Mouse (Mus musculus): Measurements from ENCODE around the gene Sit1.

Sit1 gene

GRCm38 (mm10) chr4:43470301-43470700, 13.2 kb downstream of the Sit1 start:
- DNase-seq (ENCODE audit: low spot score in 2 of 2) = no peak

GRCm38 (mm10) chr4:43466872-43467271, 16.7 kb downstream of the Sit1 start:
- no peak for DNase-seq (ENCODE audit: low spot score in 2 of 2)

- DNase-seq (ENCODE audit: low spot score in 2 of 2) = no peak
These were observed 17.6 kb downstream of the Sit1 start for GRCm38 (mm10) chr4:43465935-43466334.

- DNase-seq (ENCODE audit: low spot score in 2 of 2) = no peak
These were observed 20.4 kb downstream of the Sit1 start for GRCm38 (mm10) chr4:43463102-43463501.

- DNase-seq (ENCODE audit: low spot score in 2 of 2) = no peak
These were observed 26.4 kb downstream of the Sit1 start for GRCm38 (mm10) chr4:43457124-43457523.

GRCm38 (mm10) chr4:43456470-43456869, 27.1 kb downstream of the Sit1 start:
- DNase-seq (ENCODE audit: low spot score in 2 of 2) = no peak

- DNase-seq (ENCODE audit: low spot score in 2 of 2) = no peak
These were observed 29.3 kb downstream of the Sit1 start, which contains the start of gene Cd72 for GRCm38 (mm10) chr4:43454041-43454836. Gene Cd72, minus strand, starts transcription at chr4:43454628.

GRCm38 (mm10) chr4:43453413-43453812, 30.1 kb downstream of the Sit1 start:
- DNase-seq (ENCODE audit: low spot score in 2 of 2) = no peak

- DNase-seq (ENCODE audit: low spot score in 2 of 2) = no peak
These were observed 31.2 kb downstream of the Sit1 start for GRCm38 (mm10) chr4:43452315-43452714.

GRCm38 (mm10) chr4:43448554-43448953, 35.0 kb downstream of the Sit1 start:
- DNase-seq (ENCODE audit: low spot score in 2 of 2) = no peak

GRCm38 (mm10) chr4:43447251-43447650, 36.3 kb downstream of the Sit1 start:
- peak; percentile 48 to 60 for DNase-seq (ENCODE audit: low spot score in 2 of 2)

GRCm38 (mm10) chr4:43443511-43443910, 40.0 kb downstream of the Sit1 start:
- DNase-seq (ENCODE audit: low spot score in 2 of 2) = peak; percentile 37 to 49

- peak; percentile 76 to 79 for DNase-seq (ENCODE audit: low spot score in 2 of 2)
These were observed 40.8 kb downstream of the Sit1 start for GRCm38 (mm10) chr4:43442456-43443361.

GRCm38 (mm10) chr4:43442044-43442443, 41.5 kb downstream of the Sit1 start:
- peak; percentile 99 for DNase-seq (ENCODE audit: low spot score in 2 of 2)

GRCm38 (mm10) chr4:43441639-43442038, 41.9 kb downstream of the Sit1 start, which contains the start of gene Tesk1:
Gene Tesk1, plus strand, starts transcription at chr4:43441939.
- DNase-seq (ENCODE audit: low spot score in 2 of 2) = no peak

- DNase-seq (ENCODE audit: low spot score in 2 of 2) = no peak
These were observed 50.7 kb downstream of the Sit1 start for GRCm38 (mm10) chr4:43432832-43433231.
